Mouse (Mus musculus) stomach, postnatal 0 days (tissue): ENCODE data around the gene Tpp2.

Experiments used
- CTCF ChIP-seq: IDR thresholded peaks from 2 replicates; pipeline ENCODE4 v1.5.1; 2016; ENCODE audit warnings: antibody characterized with exemption, low read depth, mild to moderate bottlenecking, moderate library complexity
- EP300 ChIP-seq: optimal IDR thresholded peaks from 2 replicates; pipeline ENCODE3; 2016; ENCODE audit warnings: antibody characterized with exemption

GRCm38 (mm10) chr1:43915428-43915827 lies 18.0 kb upstream of the Tpp2 start:
- TF ChIP-seq CTCF = no peak
- TF ChIP-seq EP300 = no peak
